Mouse (Mus musculus) testis, adult 2 months (tissue): ENCODE results near the gene Gigyf2. TPM values are rescaled to one million over a fixed set of nuclear protein-coding genes. Genes with fewer than 3 reads are reported as not detected.

Experiments used
- H3K27ac ChIP-seq: fragments of 200-500 bp; 2 replicates; pipeline ENCODE4 v1.5.1; 2012; ENCODE audit warnings: low read depth, low read length; ENCODE audit not compliant: control insufficient read depth, insufficient read depth
- H3K27me3 ChIP-seq: fragments of 200-500 bp; 2 replicates; pipeline ENCODE4 v1.6.1; 2012; ENCODE audit warnings: mild to moderate bottlenecking, low read length, moderate library complexity; ENCODE audit not compliant: control insufficient read depth, insufficient read depth
- H3K36me3 ChIP-seq: fragments of 200-500 bp; 2 replicates; pipeline ENCODE4 v1.6.1; 2012; ENCODE audit warnings: mild to moderate bottlenecking, low read length; ENCODE audit not compliant: control insufficient read depth, insufficient read depth
- H3K4me1 ChIP-seq: fragments of 200-500 bp; 2 replicates; pipeline ENCODE4 v1.6.1; 2012; ENCODE audit warnings: low read length; ENCODE audit not compliant: control insufficient read depth, insufficient read depth
- H3K4me3 ChIP-seq: fragments of 200-500 bp; 2 replicates; pipeline ENCODE4 v1.5.1; 2012; ENCODE audit warnings: low read depth, mild to moderate bottlenecking, low read length, moderate library complexity, mixed read lengths; ENCODE audit not compliant: control insufficient read depth
- CTCF ChIP-seq: fragments of 200-500 bp; IDR thresholded peaks from 2 replicates; pipeline ENCODE4 v1.5.1; 2012; ENCODE audit warnings: low read depth, mild to moderate bottlenecking, inconsistent platforms, low read length, moderate library complexity; ENCODE audit not compliant: control insufficient read depth, insufficient read depth, insufficient replicate concordance
- POLR2A ChIP-seq: fragments of 200-500 bp; IDR thresholded peaks from 2 replicates; pipeline ENCODE4 v1.6.1; 2012; ENCODE audit warnings: low read depth, mild to moderate bottlenecking, inconsistent platforms, low read length, moderate library complexity; ENCODE audit not compliant: control insufficient read depth
- polyA plus RNA-seq: library from polyadenylated mRNA; depleted of rRNA; stranded (reverse); fragments of >200 nt; gene quantifications from 2 replicates; pipeline ENCODE4 v1.2.3, GENCODE M21; 2012

Gene Gigyf2
- polyA plus RNA-seq, 1 experiment = 74.0 TPM

DNA sequence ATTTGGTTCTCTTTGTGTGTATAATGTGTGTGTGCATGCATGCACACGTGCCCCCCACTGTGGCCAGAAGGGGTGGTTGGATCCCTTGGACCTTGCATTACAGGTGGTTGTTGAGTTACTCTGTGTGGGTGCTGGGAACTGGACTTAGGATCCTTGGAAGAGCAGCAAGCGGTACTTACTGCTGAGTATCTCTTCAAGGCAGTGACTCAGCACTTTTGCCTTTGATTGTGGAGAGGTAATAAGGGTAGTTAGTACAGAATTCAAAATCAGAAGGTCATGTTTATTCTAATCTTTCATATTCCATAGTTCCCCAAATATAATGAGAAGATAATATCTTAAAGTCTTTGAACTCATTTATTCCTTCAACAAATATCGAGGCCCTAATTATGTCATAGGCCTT lies 54.4 kb downstream of the Gigyf2 start:
- Histone ChIP-seq H3K27me3 (no peaks in the 10 kb centered on the region), H3K4me3 (no peak overlapping the region), H3K36me3 (no peaks in the 10 kb centered on the region; the same call in 1 of the 2 replicates), H3K4me1 (no peaks in the 10 kb centered on the region), H3K27ac (no peak overlapping the region)
- TF ChIP-seq POLR2A (no peak), CTCF (no peak)

GRCm38 (mm10) chr1:87386436-87387092 lies 59.8 kb downstream of the Gigyf2 start:
- peaks cover 1% of the 10 kb centered on the region; the same call in 1 of the 2 replicates for H3K36me3 ChIP-seq
- no peaks in the 10 kb centered on the region for H3K27me3 ChIP-seq
- H3K4me3 ChIP-seq = no peak overlapping the region
- no peaks in the 10 kb centered on the region for H3K4me1 ChIP-seq
- TF ChIP-seq CTCF (no peak), POLR2A (no peak)
- H3K27ac ChIP-seq = no peak overlapping the region

- TF ChIP-seq POLR2A = no peak
- no peak for TF ChIP-seq CTCF
- peaks cover 1% of the 10 kb centered on the region; the same call in 1 of the 2 replicates for H3K36me3 ChIP-seq
- no peaks in the 10 kb centered on the region for H3K4me1 ChIP-seq
- H3K27ac ChIP-seq = no peak overlapping the region
- H3K4me3 ChIP-seq = no peak overlapping the region
- no peaks in the 10 kb centered on the region for H3K27me3 ChIP-seq
These were observed 66.8 kb downstream of the Gigyf2 start for GRCm38 (mm10) chr1:87393444-87394195.

- Histone ChIP-seq H3K4me1 (no peaks in the 10 kb centered on the region), H3K4me3 (no peak within 1 kb of the TSS), H3K27me3 (no peaks in the 10 kb centered on the region), H3K36me3 (no peaks in the 10 kb centered on the region), H3K27ac (no peak within 1 kb of the TSS)
- TF ChIP-seq POLR2A = no peak
- TF ChIP-seq CTCF = no peak
These were observed 67.8 kb downstream of the Gigyf2 start, which contains the start of gene Kcnj13 for GRCm38 (mm10) chr1:87394594-87394993. Gene Kcnj13 (minus strand): TSS chr1:87394729.

GRCm38 (mm10) chr1:87396923-87397586 lies 70.3 kb downstream of the Gigyf2 start:
- no peak overlapping the region for H3K27ac ChIP-seq
- H3K36me3 ChIP-seq = no peaks in the 10 kb centered on the region
- H3K4me1 ChIP-seq = no peaks in the 10 kb centered on the region
- H3K27me3 ChIP-seq = no peaks in the 10 kb centered on the region
- H3K4me3 ChIP-seq = no peak overlapping the region
- no peak for TF ChIP-seq CTCF
- TF ChIP-seq POLR2A = no peak

GRCm38 (mm10) chr1:87404710-87405109 lies 77.9 kb downstream of the Gigyf2 start:
- peaks cover 5% of the 10 kb centered on the region for H3K36me3 ChIP-seq
- peak overlapping the region; percentile 49; the same call in 1 of the 2 replicates for H3K4me3 ChIP-seq
- no peak overlapping the region for H3K27ac ChIP-seq
- no peaks in the 10 kb centered on the region for H3K27me3 ChIP-seq
- no peaks in the 10 kb centered on the region for H3K4me1 ChIP-seq
- TF ChIP-seq CTCF (no peak), POLR2A (no peak)

DNA sequence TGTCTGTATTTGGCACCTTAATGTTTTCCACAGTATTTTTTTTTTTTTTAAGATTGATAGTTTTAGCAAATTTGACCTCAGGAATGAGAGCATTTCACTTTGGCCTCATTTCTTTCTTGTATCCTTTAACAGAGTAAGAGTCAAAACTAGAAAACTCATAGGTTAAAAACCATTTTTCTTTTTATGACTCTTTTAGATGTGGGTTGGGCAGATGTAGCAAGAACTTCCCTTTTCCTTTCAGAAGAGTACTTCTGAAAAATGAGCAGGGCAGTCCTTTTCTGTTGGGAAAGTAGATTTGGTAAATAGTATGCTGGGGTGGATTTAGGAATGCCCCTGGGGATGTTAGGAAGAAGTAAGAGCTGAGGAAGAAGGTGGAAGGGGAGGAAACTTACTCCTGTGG lies 79.2 kb downstream of the Gigyf2 start:
- TF ChIP-seq POLR2A (no peak), CTCF (no peak)
- Histone ChIP-seq H3K27ac (peak overlapping the region; percentile 21; the same call in 1 of the 2 replicates), H3K4me1 (no peaks in the 10 kb centered on the region), H3K4me3 (peak overlapping the region; percentile 72), H3K27me3 (no peaks in the 10 kb centered on the region), H3K36me3 (peaks cover 5% of the 10 kb centered on the region)
